Mouse (Mus musculus) intestine, postnatal 0 days (tissue): ENCODE results near the gene Nipbl. TPM values are rescaled to one million over a fixed set of nuclear protein-coding genes. Genes with fewer than 3 reads are reported as not detected.

ENCODE experiments used
- ATAC-seq: fragments of 200-750 bp; cut with Nextera tagmentation; 2 replicates; pipeline ENCODE4 v1.8.0; 2017; ENCODE audit warnings: mild to moderate bottlenecking, moderate TSS enrichment, moderate library complexity
- H3K27ac ChIP-seq: fragments of 300-500 bp; sonication (generic); 2 replicates; pipeline ENCODE4 v1.5.1; 2014; ENCODE audit warnings: mild to moderate bottlenecking, low read depth, low read length, moderate library complexity
- H3K27me3 ChIP-seq: fragments of 300-500 bp; sonication (generic); replicated peaks from 2 replicates; pipeline ENCODE4 v1.6.1; 2014; ENCODE audit warnings: low read length, mixed read lengths; ENCODE audit not compliant: control insufficient read depth, insufficient read depth
- H3K36me3 ChIP-seq: fragments of 300-500 bp; sonication (generic); 2 replicates; pipeline ENCODE4 v1.6.1; 2014; ENCODE audit warnings: mild to moderate bottlenecking, moderate library complexity; ENCODE audit not compliant: control insufficient read depth, insufficient read depth
- H3K4me1 ChIP-seq: fragments of 300-500 bp; sonication (generic); replicated peaks from 2 replicates; pipeline ENCODE4 v1.6.1; 2014; ENCODE audit warnings: antibody characterized with exemption, low read length, mixed read lengths; ENCODE audit not compliant: control insufficient read depth, insufficient read depth
- H3K4me2 ChIP-seq: fragments of 300-500 bp; sonication (generic); replicated peaks from 2 replicates; pipeline ENCODE4 v1.6.1; 2014; ENCODE audit warnings: low read depth, mild to moderate bottlenecking, moderate library complexity
- H3K4me3 ChIP-seq: fragments of 300-500 bp; sonication (generic); 2 replicates; pipeline ENCODE4 v1.5.1; 2014; ENCODE audit warnings: low read depth, low read length
- H3K9ac ChIP-seq: fragments of 300-500 bp; sonication (generic); 2 replicates; pipeline ENCODE4 v1.6.1; 2014; ENCODE audit warnings: mild to moderate bottlenecking, low read depth, low read length
- H3K9me3 ChIP-seq: fragments of 300-500 bp; sonication (generic); 2 replicates; pipeline ENCODE4 v1.6.1; 2016; ENCODE audit warnings: mixed run types; ENCODE audit not compliant: control insufficient read depth
- CTCF ChIP-seq: sonication (generic); IDR thresholded peaks from 2 replicates; pipeline ENCODE4 v1.5.1; 2016; ENCODE audit warnings: low read depth, mild to moderate bottlenecking, control low read depth, antibody characterized with exemption, moderate library complexity
- WGBS: fragments of 180-500 bp; shearing (Covaris S2); extraction: QIAGEN DNeasy Blood & Tissue Kit; methylation state at CpG from one replicate; pipeline ENCODE4 v1.1.7; 2014; 5-methylcytosine and 5-hydroxymethylcytosine counted together
- polyA plus RNA-seq: library from polyadenylated mRNA; unstranded; fragments of >200 nt; fragmentation: Nextera tagmentation; extraction: Ambion mirVana; gene quantifications from 2 replicates; pipeline ENCODE4 v1.2.1, GENCODE M21; 2015

Nipbl gene
- polyA plus RNA-seq, 1 experiment from 2014 or later = 9.3 TPM

DNA sequence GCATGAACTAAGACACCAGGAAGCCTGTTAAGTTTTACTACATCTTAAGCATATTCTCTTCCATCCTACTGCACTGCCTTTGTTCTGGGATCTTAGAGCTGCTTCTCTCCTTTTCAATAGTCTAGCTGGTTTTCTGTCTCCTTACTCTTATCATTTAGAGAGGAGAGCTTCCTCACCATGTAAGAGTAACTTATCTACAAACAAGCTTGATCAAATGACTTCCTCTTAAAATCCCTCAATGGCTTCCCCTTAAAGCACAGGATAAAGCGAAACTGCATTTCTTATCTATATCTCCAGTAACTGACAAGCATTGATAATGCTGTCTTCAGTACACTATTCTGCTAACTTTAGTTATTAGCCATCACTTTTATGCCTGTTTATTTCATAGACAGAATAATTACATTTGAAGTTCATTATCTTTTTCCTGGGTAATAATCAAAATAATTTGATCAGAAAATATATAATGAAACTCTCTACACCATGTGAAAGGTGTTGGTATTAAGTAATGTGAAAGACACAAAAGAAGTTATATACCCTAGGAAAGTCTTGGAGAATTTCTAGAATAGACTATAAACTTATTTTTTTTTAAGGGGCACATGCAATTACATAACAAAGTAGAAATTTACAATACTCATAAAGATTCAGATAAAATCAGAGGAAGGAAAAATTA lies 33.0 kb downstream of the Nipbl start:
- WGBS = 35% methylated on average over 1 of the region's 1 CpGs

DNA sequence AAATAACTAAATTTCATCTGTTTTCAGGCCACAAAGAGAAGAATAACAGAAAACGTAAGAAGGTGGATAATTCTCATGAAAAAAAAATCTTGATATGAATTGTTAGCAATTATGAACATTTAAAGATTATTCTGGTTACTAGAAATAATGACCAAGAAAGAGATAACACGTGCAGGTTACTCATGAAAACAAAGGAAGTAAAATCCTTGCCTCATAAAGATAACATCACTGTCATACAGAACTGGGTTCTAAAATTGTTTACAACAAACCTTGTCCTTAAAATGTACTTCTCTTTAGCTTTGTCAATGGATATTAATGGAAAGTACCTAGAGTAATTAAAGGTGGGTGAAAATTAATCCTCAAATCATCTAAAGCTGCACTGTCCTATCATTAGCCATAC lies 37.2 kb downstream of the Nipbl start:
- ATAC-seq = no peak
- no peak for TF ChIP-seq CTCF
- no peak overlapping the region for H3K27ac ChIP-seq

More for the DNA sequence above, 33.0 kb downstream of the Nipbl start:
- H3K27me3 ChIP-seq = no peaks in the 10 kb centered on the region
- H3K4me3 ChIP-seq = no peak overlapping the region
- H3K4me2 ChIP-seq = no peak overlapping the region
- H3K27ac ChIP-seq = no peak overlapping the region
- no peak overlapping the region for H3K9ac ChIP-seq
- ATAC-seq = no peak
- H3K36me3 ChIP-seq = no peaks in the 10 kb centered on the region
- TF ChIP-seq CTCF = no peak
- no peaks in the 10 kb centered on the region for H3K9me3 ChIP-seq
- no peaks in the 10 kb centered on the region for H3K4me1 ChIP-seq

DNA sequence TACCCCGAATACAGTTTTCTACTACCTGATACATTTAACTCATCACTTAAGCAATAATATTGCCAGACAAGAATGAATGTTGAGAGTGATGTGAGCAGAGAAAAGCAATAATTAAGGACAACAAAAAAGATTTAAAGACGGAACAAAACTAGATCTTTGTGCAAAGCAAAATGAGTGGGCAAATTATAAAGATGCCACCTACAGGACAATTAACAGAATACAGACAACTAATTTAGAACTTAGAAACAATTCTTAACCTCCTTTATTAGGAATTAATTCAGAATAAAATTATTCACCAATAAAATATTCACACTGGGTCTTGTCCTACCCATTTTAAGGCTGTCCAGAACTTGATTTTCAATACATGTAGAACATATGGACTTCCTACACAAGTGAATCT lies 38.0 kb downstream of the Nipbl start:
- no peak overlapping the region for H3K4me3 ChIP-seq
- no peaks in the 10 kb centered on the region for H3K36me3 ChIP-seq
- no peaks in the 10 kb centered on the region for H3K9me3 ChIP-seq
- no peak overlapping the region for H3K9ac ChIP-seq
- no peak overlapping the region for H3K4me2 ChIP-seq
- H3K27me3 ChIP-seq = no peaks in the 10 kb centered on the region
- ATAC-seq = no peak
- 0 out of 2 replicates have a peak, but pooled peaks have one; percentile 22 for TF ChIP-seq CTCF
- no peaks in the 10 kb centered on the region for H3K4me1 ChIP-seq
- 88% methylated on average over 2 of the region's 2 CpGs for WGBS
- no peak overlapping the region for H3K27ac ChIP-seq

More for the DNA sequence above, 37.2 kb downstream of the Nipbl start:
- 67% methylated on average over 2 of the region's 2 CpGs for WGBS
- Histone ChIP-seq H3K9ac (no peak overlapping the region), H3K27me3 (no peaks in the 10 kb centered on the region), H3K4me2 (no peak overlapping the region), H3K4me1 (no peaks in the 10 kb centered on the region), H3K4me3 (no peak overlapping the region), H3K9me3 (no peaks in the 10 kb centered on the region), H3K36me3 (no peaks in the 10 kb centered on the region)

DNA sequence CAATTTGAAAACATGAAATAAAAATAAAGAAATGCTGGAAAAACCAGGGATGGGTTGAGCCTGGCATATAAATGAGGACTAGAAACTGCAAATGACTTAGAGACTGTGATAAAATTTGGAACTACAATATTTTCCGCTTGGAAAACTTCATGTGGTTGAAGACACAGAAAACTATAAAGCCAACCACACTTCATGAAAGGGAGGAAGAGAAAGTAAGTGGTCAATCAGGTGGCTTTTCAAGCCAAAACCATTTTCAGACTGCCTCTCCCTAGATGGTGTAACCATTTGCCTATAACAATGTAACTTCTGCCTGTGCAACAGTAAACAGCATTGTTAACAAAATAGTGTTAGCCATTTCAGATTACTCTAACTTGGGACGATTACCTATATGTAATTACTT lies 41.7 kb downstream of the Nipbl start:
- Histone ChIP-seq H3K4me3 (no peak overlapping the region), H3K4me1 (no peaks in the 10 kb centered on the region), H3K27ac (no peak overlapping the region), H3K9ac (no peak overlapping the region), H3K36me3 (no peaks in the 10 kb centered on the region), H3K27me3 (no peaks in the 10 kb centered on the region), H3K4me2 (no peak overlapping the region), H3K9me3 (no peaks in the 10 kb centered on the region)
- no peak for TF ChIP-seq CTCF
- 85% methylated on average over 2 of the region's 2 CpGs for WGBS
- ATAC-seq = no peak

DNA sequence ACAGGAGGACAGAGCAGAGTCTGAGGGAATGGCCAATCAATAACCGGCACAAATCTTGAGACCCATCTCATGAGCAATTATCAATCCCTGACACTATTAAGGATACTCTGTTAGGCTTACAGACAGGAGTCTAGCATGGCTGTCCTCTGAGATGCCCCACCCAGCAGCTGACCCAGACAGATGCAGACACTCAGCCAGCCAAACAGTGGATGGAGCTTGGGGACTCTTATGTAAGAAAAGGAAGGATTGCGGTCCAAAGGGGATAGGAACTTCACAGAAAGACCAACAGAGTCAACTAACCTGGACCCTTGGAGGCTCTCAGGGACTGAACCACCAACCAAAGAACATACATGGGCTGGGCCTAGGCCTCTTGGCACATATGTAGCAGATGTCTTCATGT lies 42.7 kb downstream of the Nipbl start:
- no peak overlapping the region for H3K27ac ChIP-seq
- no peak overlapping the region for H3K9ac ChIP-seq
- no peaks in the 10 kb centered on the region for H3K27me3 ChIP-seq
- no peak for ATAC-seq
- no peaks in the 10 kb centered on the region for H3K9me3 ChIP-seq
- no peak overlapping the region for H3K4me3 ChIP-seq
- H3K36me3 ChIP-seq = no peaks in the 10 kb centered on the region
- WGBS = 91% methylated on average over 2 of the region's 2 CpGs
- no peak for TF ChIP-seq CTCF
- H3K4me2 ChIP-seq = no peak overlapping the region
- H3K4me1 ChIP-seq = no peaks in the 10 kb centered on the region

DNA sequence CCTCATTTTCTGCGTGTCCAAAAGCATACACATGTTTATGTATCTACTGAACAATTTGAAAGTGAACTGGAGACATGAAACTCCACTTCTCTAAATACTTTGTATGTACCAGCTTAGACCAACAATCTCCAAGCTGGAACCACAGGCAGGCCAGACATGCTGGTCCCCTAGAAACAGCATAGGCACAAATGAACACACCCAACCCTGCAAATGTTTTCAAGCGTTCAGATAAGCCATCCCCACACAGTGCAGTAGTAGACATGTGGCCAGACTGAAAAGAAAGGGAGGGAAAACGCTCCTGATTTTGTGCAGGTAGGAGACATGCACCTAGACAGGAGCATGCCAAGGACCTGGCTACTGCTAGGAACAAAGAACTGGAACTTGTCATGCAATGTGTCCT lies 52.5 kb downstream of the Nipbl start:
- WGBS = 75% methylated on average over 3 of the region's 3 CpGs
- Histone ChIP-seq H3K27ac (no peak overlapping the region), H3K36me3 (no peaks in the 10 kb centered on the region), H3K27me3 (no peaks in the 10 kb centered on the region), H3K4me2 (no peak overlapping the region), H3K4me3 (no peak overlapping the region), H3K9me3 (no peaks in the 10 kb centered on the region), H3K4me1 (no peaks in the 10 kb centered on the region), H3K9ac (no peak overlapping the region)
- no peak for TF ChIP-seq CTCF
- no peak for ATAC-seq
